Mouse (Mus musculus) hindbrain, postnatal 0 days (tissue): ENCODE measurements at regions not wholly inside any gene's neighbourhood (a gene's known extent, or its start where the extent isn't known, plus 50 kb on each side); places are given as distances from the start of the nearest gene placed in this dataset.

ENCODE experiments used
- ATAC-seq: fragments of 200-750 bp; cut with Nextera tagmentation; 2 replicates; pipeline ENCODE4 v1.8.0; 2017; ENCODE audit warnings: mild to moderate bottlenecking, moderate TSS enrichment, moderate library complexity
- DNase-seq: peaks from one replicate; pipeline ENCODE4 v3.0.0-alpha.2; 2015; ENCODE audit warnings: low spot score
- H3K27ac ChIP-seq: fragments of 300-500 bp; sonication (generic); 2 replicates; pipeline ENCODE4 v1.5.1; 2014; ENCODE audit warnings: mild to moderate bottlenecking
- H3K27me3 ChIP-seq: fragments of 300-500 bp; sonication (generic); 2 replicates; pipeline ENCODE4 v1.6.1; 2014; ENCODE audit warnings: low read length, mixed read lengths; ENCODE audit not compliant: insufficient read depth
- H3K36me3 ChIP-seq: fragments of 300-500 bp; sonication (generic); 2 replicates; pipeline ENCODE4 v1.6.1; 2014; ENCODE audit warnings: low read length, mixed read lengths; ENCODE audit not compliant: insufficient read depth
- H3K4me1 ChIP-seq: fragments of 300-500 bp; sonication (generic); 2 replicates; pipeline ENCODE4 v1.6.1; 2014; ENCODE audit warnings: antibody characterized with exemption, low read length, mixed read lengths; ENCODE audit not compliant: insufficient read depth
- H3K4me2 ChIP-seq: fragments of 300-500 bp; sonication (generic); 2 replicates; pipeline ENCODE4 v1.6.1; 2014; ENCODE audit warnings: low read depth, mild to moderate bottlenecking, low read length, moderate library complexity, mixed read lengths
- H3K4me3 ChIP-seq: fragments of 300-500 bp; sonication (generic); 2 replicates; pipeline ENCODE4 v1.5.1; 2014; ENCODE audit warnings: low read length
- H3K9ac ChIP-seq: fragments of 300-500 bp; sonication (generic); replicated peaks from 2 replicates; pipeline ENCODE4 v1.6.1; 2014; ENCODE audit warnings: mild to moderate bottlenecking, low read length, moderate library complexity, mixed read lengths
- H3K9me3 ChIP-seq: fragments of 300-500 bp; sonication (generic); 2 replicates; pipeline ENCODE4 v1.6.1; 2016; ENCODE audit warnings: low read length, mixed read lengths
- CTCF ChIP-seq: IDR thresholded peaks from 2 replicates; pipeline ENCODE4 v1.5.1; 2016; ENCODE audit warnings: antibody characterized with exemption, control low read depth, low read depth
- WGBS: fragments of 180-500 bp; shearing (Covaris S2); extraction: QIAGEN DNeasy Blood & Tissue Kit; methylation state at CpG from one replicate; pipeline ENCODE4 v1.1.7; 2014; 5-methylcytosine and 5-hydroxymethylcytosine counted together

DNA sequence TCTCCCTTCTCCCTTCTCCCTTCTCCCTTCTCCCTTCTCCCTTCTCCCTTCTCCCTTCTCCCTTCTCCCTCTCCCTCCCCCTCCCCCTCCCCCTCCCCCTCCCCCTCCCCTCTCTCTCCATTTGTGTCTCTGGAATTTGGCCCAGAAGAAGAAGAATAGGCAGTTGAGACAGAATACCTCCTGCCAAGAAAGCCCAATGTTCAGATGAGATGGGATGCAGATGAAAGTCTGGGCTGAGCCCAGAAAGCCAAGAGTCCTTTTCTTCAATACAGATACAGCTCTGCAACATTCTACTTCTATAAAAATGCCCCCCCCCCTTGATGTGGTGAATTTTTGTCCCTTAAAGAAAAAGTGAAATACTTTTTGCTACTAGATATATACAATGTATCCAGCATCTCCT lies 489.2 kb downstream of the Kcnj2 start:
- Histone ChIP-seq H3K4me1 (no peaks in the 10 kb centered on the region), H3K27me3 (no peaks in the 10 kb centered on the region), H3K4me2 (no peak overlapping the region), H3K4me3 (no peak overlapping the region), H3K9ac (no peak overlapping the region), H3K9me3 (no peaks in the 10 kb centered on the region), H3K36me3 (no peaks in the 10 kb centered on the region), H3K27ac (peak overlapping the region; percentile 15; the same call in 1 of the 2 replicates)
- ATAC-seq, result no peak
- no peak for TF ChIP-seq CTCF
- DNase-seq, result peak; percentile 45

DNA sequence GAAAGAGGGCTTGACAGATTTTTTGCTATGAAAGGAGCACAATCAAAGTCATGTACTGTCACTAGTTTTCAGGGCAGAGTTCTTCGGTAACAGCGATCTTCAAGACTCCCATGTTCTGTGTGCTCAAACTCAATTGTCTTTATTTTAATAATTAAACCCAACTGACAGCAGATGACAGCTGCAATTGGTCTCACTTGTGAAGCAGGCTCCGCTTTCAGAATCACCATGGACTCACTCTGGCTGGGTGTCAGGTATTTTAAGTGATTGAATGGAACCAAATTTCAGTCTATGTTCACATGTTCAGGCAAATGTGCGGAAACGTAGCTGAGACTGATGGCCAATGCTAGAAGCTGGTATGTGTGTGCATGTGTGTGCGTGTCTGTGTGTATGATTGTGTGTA lies 489.7 kb downstream of the Kcnj2 start:
- Histone ChIP-seq H3K4me1 (no peaks in the 10 kb centered on the region), H3K27me3 (no peaks in the 10 kb centered on the region), H3K4me3 (no peak overlapping the region), H3K9me3 (no peaks in the 10 kb centered on the region), H3K4me2 (no peak overlapping the region), H3K27ac (peak overlapping the region; percentile 15; the same call in 1 of the 2 replicates), H3K36me3 (no peaks in the 10 kb centered on the region), H3K9ac (no peak overlapping the region)
- no peak for TF ChIP-seq CTCF
- WGBS, result 40% methylated on average over 6 of the region's 6 CpGs
- DNase-seq (peak; percentile 45), ATAC-seq (peak; percentile 70)

DNA sequence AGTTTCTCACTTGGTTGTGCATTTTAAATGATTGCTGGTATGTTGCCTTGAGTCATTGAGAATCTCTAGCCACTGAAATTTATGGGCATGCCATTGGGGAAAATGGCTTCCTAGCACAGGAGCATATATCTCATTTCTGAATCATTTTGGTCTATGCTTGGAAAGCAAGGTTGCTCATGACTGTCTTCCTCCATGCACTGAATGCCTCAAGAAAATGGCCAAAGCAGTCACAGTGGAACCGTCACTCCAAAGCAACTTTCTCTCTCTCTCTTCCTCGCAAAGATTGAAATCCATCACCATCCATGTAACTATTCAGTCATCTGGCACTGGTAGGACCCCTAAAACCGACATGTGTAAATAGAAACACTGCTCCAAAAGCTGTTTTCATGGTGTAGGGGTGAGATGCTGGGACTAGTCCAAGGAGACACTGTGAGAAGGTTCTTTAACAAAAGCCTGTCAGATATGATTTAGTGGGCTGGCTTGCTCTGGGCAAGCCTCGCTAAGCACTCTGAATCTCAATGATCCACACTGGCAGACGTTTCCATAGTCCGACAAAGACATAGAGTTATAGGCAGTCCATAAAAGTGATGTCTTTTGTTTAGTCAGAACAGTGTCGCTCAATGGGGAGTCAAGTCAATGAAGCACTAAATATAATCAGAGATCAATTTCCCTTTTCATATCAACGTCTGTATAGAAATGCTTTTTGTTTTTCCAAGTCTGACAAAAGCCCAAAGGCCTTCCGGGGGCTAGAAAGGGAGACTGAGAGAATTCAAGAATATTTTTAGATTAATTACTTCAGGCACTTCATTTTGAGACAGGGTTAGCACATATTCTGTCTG lies 492.6 kb downstream of the Kcnj2 start:
- no peaks in the 10 kb centered on the region for H3K4me1 ChIP-seq
- ATAC-seq, result peak; percentile 38; the same call in 1 of the 2 replicates
- peak overlapping the region; percentile 32; the same call in 1 of the 2 replicates for H3K27ac ChIP-seq
- H3K9me3 ChIP-seq, result no peaks in the 10 kb centered on the region
- 20% methylated on average over 9 of the region's 9 CpGs for WGBS
- peak; percentile 62 for DNase-seq
- no peaks in the 10 kb centered on the region for H3K27me3 ChIP-seq
- TF ChIP-seq CTCF, result no peak
- H3K9ac ChIP-seq, result no peak overlapping the region
- H3K4me3 ChIP-seq, result no peak overlapping the region
- no peaks in the 10 kb centered on the region for H3K36me3 ChIP-seq
- no peak overlapping the region for H3K4me2 ChIP-seq

DNA sequence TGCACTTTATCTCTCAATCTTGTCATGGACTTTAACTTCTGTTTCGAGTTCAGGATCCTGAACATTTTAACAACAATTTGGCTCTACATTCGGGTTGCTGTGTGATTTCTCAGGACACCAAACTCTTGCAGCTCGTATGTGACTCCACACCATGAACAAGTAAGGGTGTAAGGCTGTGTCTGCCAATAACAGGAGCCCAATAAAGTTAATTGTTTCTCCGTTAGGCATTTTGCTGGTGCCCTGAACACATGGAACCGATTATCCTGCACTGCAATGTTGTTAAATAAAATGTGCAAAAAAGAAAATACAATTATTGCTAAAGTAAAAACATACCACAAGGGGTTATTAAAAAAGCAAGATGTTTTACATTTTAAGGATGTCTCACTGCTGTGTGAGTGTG lies 497.2 kb downstream of the Kcnj2 start:
- Histone ChIP-seq H3K9me3 (no peaks in the 10 kb centered on the region), H3K4me3 (no peak overlapping the region), H3K36me3 (no peaks in the 10 kb centered on the region), H3K27me3 (no peaks in the 10 kb centered on the region), H3K4me1 (no peaks in the 10 kb centered on the region), H3K4me2 (no peak overlapping the region), H3K9ac (no peak overlapping the region), H3K27ac (no peak overlapping the region)
- WGBS, result 76% methylated on average over 5 of the region's 5 CpGs
- TF ChIP-seq CTCF, result no peak
- ATAC-seq, result no peak
- DNase-seq, result no peak

DNA sequence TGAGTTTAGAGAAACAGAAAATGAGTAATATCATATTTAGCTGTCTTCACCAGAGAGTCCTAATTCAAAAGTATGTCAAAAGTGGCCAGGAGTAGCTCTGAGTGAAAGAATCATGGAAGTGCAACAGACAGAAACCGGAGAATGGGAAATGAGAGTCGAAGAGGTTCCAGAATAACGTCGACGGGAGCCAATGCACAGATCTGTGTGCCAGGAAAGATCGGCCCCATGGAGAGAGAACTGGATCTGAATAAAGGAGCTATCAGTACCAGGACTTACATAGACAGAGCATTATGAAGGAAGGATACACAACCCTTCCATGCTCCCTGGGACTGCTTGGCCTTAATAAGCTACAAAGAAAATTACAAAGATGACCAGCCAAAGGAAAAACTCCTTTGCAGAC lies 502.1 kb downstream of the Kcnj2 start:
- H3K27me3 ChIP-seq, result no peaks in the 10 kb centered on the region
- no peaks in the 10 kb centered on the region for H3K9me3 ChIP-seq
- ATAC-seq (no peak), DNase-seq (no peak)
- no peak overlapping the region for H3K4me3 ChIP-seq
- 57% methylated on average over 6 of the region's 6 CpGs for WGBS
- TF ChIP-seq CTCF, result no peak
- no peak overlapping the region for H3K9ac ChIP-seq
- H3K27ac ChIP-seq, result no peak overlapping the region
- no peaks in the 10 kb centered on the region for H3K4me1 ChIP-seq
- no peak overlapping the region for H3K4me2 ChIP-seq
- H3K36me3 ChIP-seq, result no peaks in the 10 kb centered on the region

DNA sequence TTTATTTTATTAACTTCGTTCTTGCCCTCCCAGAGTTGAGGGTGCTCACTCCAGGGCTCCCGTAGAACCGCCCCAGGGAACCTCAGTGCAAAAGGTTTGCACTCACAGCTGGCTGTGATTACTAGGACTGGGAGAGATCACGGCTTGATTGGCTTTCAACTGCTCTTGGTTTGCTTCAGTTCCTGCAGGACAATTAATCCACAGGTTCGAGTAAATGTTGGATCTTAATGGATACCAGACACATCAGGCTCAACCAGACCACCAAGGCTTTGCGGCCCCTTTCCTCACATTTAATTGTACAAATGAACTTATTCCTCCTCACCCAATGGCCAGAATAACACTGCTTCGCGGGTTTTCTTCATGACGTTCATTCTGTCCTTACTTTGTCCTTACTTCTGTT lies 502.9 kb downstream of the Kcnj2 start:
- no peak for ATAC-seq
- H3K9ac ChIP-seq, result no peak overlapping the region
- no peaks in the 10 kb centered on the region for H3K27me3 ChIP-seq
- no peaks in the 10 kb centered on the region; the same call in 1 of the 2 replicates for H3K9me3 ChIP-seq
- no peaks in the 10 kb centered on the region for H3K4me1 ChIP-seq
- H3K4me3 ChIP-seq, result no peak overlapping the region
- H3K27ac ChIP-seq, result no peak overlapping the region
- H3K4me2 ChIP-seq, result no peak overlapping the region
- no peak for DNase-seq
- WGBS, result 86% methylated on average over 9 of the region's 9 CpGs
- no peak for TF ChIP-seq CTCF
- no peaks in the 10 kb centered on the region for H3K36me3 ChIP-seq

DNA sequence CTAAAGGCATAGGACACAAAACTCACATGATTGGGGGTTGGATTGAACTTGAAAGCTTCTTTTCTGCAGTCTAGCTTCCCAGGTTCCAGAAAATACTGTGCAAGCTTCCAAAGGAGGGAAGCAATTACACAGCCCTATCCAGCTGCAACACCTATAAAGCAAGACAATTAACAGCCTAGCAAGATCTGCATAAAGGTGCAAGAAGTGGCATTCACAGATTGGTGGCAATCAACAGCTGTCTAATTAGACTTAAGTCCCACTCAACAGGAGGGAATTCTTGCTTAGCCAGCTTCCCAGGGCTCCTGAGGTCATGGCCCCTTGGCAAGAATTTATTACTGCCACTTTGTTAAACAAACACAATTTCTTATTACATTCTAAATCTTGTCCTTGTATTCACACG lies 511.9 kb downstream of the Kcnj2 start:
- Histone ChIP-seq H3K27me3 (no peaks in the 10 kb centered on the region), H3K4me2 (no peak overlapping the region), H3K4me3 (no peak overlapping the region), H3K27ac (no peak overlapping the region), H3K4me1 (no peaks in the 10 kb centered on the region), H3K9me3 (no peaks in the 10 kb centered on the region; the same call in 1 of the 2 replicates), H3K9ac (no peak overlapping the region), H3K36me3 (no peaks in the 10 kb centered on the region)
- WGBS, result 26% methylated on average over 1 of the region's 1 CpGs
- TF ChIP-seq CTCF, result no peak
- DNase-seq (no peak), ATAC-seq (no peak)
